Mouse (Mus musculus) C2C12 (cell line): ENCODE results near the gene Dydc2.

ENCODE experiments used
- CEBPB ChIP-seq: IDR thresholded peaks from one replicate; pipeline ENCODE4 v1.6.1; 2011; ENCODE audit warnings: low read depth, mild to moderate bottlenecking, control low read depth, moderate library complexity
- CTCF ChIP-seq: IDR thresholded peaks from one replicate; pipeline ENCODE4 v1.5.1; 2011; ENCODE audit not compliant: control insufficient read depth, insufficient read depth, insufficient read length
- MYOG ChIP-seq: IDR thresholded peaks from one replicate; pipeline ENCODE4 v1.6.1; 2011; ENCODE audit not compliant: control insufficient read depth, insufficient read length; ENCODE audit errors: extremely low read depth
- USF1 ChIP-seq: IDR thresholded peaks from one replicate; pipeline ENCODE4 v1.6.1; 2011; ENCODE audit warnings: low read depth, mild to moderate bottlenecking, control low read depth, moderate library complexity

- TF ChIP-seq MYOG (no peak), CTCF (no peak), USF1 (no peak), CEBPB (no peak)
Measured at GRCm38 (mm10) chr14:41014701-41015240, 54.2 kb downstream of the Dydc2 start.
